Mouse (Mus musculus) erythroid progenitor cell, adult 5-6 weeks (primary cell): Measurements from ENCODE around the gene Ugt1a1. TPM values are rescaled to one million over a fixed set of nuclear protein-coding genes. Genes with fewer than 3 reads are reported as not detected.

Experiments
- total RNA-seq, 2 experiments: library from RNA; stranded (forward) in 1 of 2; stranded (reverse) in 1 of 2; fragments of 150-400 nt in 1 of 2; fragments of 186-747, 209-891 nt in 1 of 2; gene quantifications; 2 replicates each; pipeline versions ENCODE4 v1.2.3 to v1.2.4; 2015 to 2017; ENCODE audit warnings: low replicate concordance in 2 of 2

Ugt1a1 gene
- total RNA-seq, 2 experiments from 2014 or later, result not detected

Other genes starting within 250 kb of the Ugt1a1 start
- 5.4 and 5.8 TPM in 2 replicates for gene Usp40, start 203.4 kb upstream of the Ugt1a1 start, total RNA-seq (2015; ENCODE audit: low replicate concordance)
- gene Usp40, start 203.4 kb upstream of the Ugt1a1 start, total RNA-seq (2017; ENCODE audit: low replicate concordance), result 1.2 and 2.2 TPM in 2 replicates
- not detected in 2 replicates for gene Ugt1a10, start 156.6 kb upstream of the Ugt1a1 start, total RNA-seq (2015; ENCODE audit: low replicate concordance)
- not detected in 2 replicates for gene Ugt1a10, start 156.6 kb upstream of the Ugt1a1 start, total RNA-seq (2017; ENCODE audit: low replicate concordance)
- not detected in 2 replicates for gene Ugt1a9, start 141.2 kb upstream of the Ugt1a1 start, total RNA-seq (2015; ENCODE audit: low replicate concordance)
- not detected in 2 replicates for gene Ugt1a9, start 141.2 kb upstream of the Ugt1a1 start, total RNA-seq (2017; ENCODE audit: low replicate concordance)
- not detected in 2 replicates for gene Ugt1a8, start 124.1 kb upstream of the Ugt1a1 start, total RNA-seq (2015; ENCODE audit: low replicate concordance)
- gene Ugt1a8, start 124.1 kb upstream of the Ugt1a1 start, total RNA-seq (2017; ENCODE audit: low replicate concordance), result not detected in 2 replicates
- gene Ugt1a7c, start 116.9 kb upstream of the Ugt1a1 start, total RNA-seq (2015; ENCODE audit: low replicate concordance), result 4.0 and 7.5 TPM in 2 replicates
- gene Ugt1a7c, start 116.9 kb upstream of the Ugt1a1 start, total RNA-seq (2017; ENCODE audit: low replicate concordance), result 3.6 and 11.5 TPM in 2 replicates
- gene Ugt1a6b, start 108.7 kb upstream of the Ugt1a1 start, total RNA-seq (2015; ENCODE audit: low replicate concordance), result not detected in 2 replicates
- gene Ugt1a6b, start 108.7 kb upstream of the Ugt1a1 start, total RNA-seq (2017; ENCODE audit: low replicate concordance), result not detected in 2 replicates
- gene Ugt1a6a, start 77.2 kb upstream of the Ugt1a1 start, total RNA-seq (2015; ENCODE audit: low replicate concordance), result 1.8 and 5.9 TPM in 2 replicates
- gene Ugt1a6a, start 77.2 kb upstream of the Ugt1a1 start, total RNA-seq (2017; ENCODE audit: low replicate concordance), result 0.26 TPM in 1 of 2 replicates, not detected in the other
- gene Ugt1a5, start 45.9 kb upstream of the Ugt1a1 start, total RNA-seq (2015; ENCODE audit: low replicate concordance), result 0.72 TPM in 1 of 2 replicates, not detected in the other
- not detected in 2 replicates for gene Ugt1a5, start 45.9 kb upstream of the Ugt1a1 start, total RNA-seq (2017; ENCODE audit: low replicate concordance)
- 1.1 TPM in 1 of 2 replicates, not detected in the other for gene Ugt1a2, start 11.4 kb upstream of the Ugt1a1 start, total RNA-seq (2015; ENCODE audit: low replicate concordance)
- gene Ugt1a2, start 11.4 kb upstream of the Ugt1a1 start, total RNA-seq (2017; ENCODE audit: low replicate concordance), result not detected in 2 replicates
- 49.0 and 58.7 TPM in 2 replicates for gene Dnajb3, start 6.2 kb upstream of the Ugt1a1 start, total RNA-seq (2015; ENCODE audit: low replicate concordance)
- gene Dnajb3, start 6.2 kb upstream of the Ugt1a1 start, total RNA-seq (2017; ENCODE audit: low replicate concordance), result 8.7 and 28.2 TPM in 2 replicates
- not detected in 2 replicates for gene Mroh2a, start 15.0 kb downstream of the Ugt1a1 start, total RNA-seq (2015; ENCODE audit: low replicate concordance)
- gene Mroh2a, start 15.0 kb downstream of the Ugt1a1 start, total RNA-seq (2017; ENCODE audit: low replicate concordance), result 0.30 and 0.64 TPM in 2 replicates
- 297 and 306 TPM in 2 replicates for gene Hjurp, start 65.7 kb downstream of the Ugt1a1 start, total RNA-seq (2015; ENCODE audit: low replicate concordance)
- gene Hjurp, start 65.7 kb downstream of the Ugt1a1 start, total RNA-seq (2017; ENCODE audit: low replicate concordance), result 349 and 388 TPM in 2 replicates
- gene Trpm8, start 65.7 kb downstream of the Ugt1a1 start, total RNA-seq (2015; ENCODE audit: low replicate concordance), result not detected in 2 replicates
- gene Trpm8, start 65.7 kb downstream of the Ugt1a1 start, total RNA-seq (2017; ENCODE audit: low replicate concordance), result not detected in 2 replicates
- not detected in 2 replicates for gene Spp2, start 195.0 kb downstream of the Ugt1a1 start, total RNA-seq (2015; ENCODE audit: low replicate concordance)
- not detected in 2 replicates for gene Spp2, start 195.0 kb downstream of the Ugt1a1 start, total RNA-seq (2017; ENCODE audit: low replicate concordance)